Mouse (Mus musculus) urinary bladder, postnatal 14 days (tissue): ENCODE data around the gene Sec1.

Source experiments
- DNase-seq: peaks from one replicate; pipeline ENCODE4 v3.0.0; 2021; ENCODE audit warnings: low spot score

Sec1 gene

GRCm38 (mm10) chr7:45639561-45640027 is 54.6 kb downstream of the Sec1 start, which contains the start of gene Mamstr:
Gene Mamstr, plus strand, starts transcription at chr7:45639977.
- DNase-seq = no peak

GRCm38 (mm10) chr7:45638623-45639401 is 55.4 kb downstream of the Sec1 start:
- peak; percentile 93 for DNase-seq

GRCm38 (mm10) chr7:45637710-45638109 is 56.5 kb downstream of the Sec1 start:
- DNase-seq = no peak

GRCm38 (mm10) chr7:45635711-45636688 is 58.2 kb downstream of the Sec1 start:
- DNase-seq = no peak

GRCm38 (mm10) chr7:45634946-45635681 is 59.1 kb downstream of the Sec1 start:
- no peak for DNase-seq

- DNase-seq = no peak
Observed at GRCm38 (mm10) chr7:45632499-45632898, 61.7 kb downstream of the Sec1 start.

- DNase-seq = no peak
Observed at GRCm38 (mm10) chr7:45630064-45630907, 63.9 kb downstream of the Sec1 start.

- peak; percentile 94 for DNase-seq
Observed at GRCm38 (mm10) chr7:45628364-45629294, 65.6 kb downstream of the Sec1 start.
